Mouse (Mus musculus) stomach, postnatal 0 days (tissue): ENCODE measurements around the gene Cryaa. TPM values are rescaled to one million over a fixed set of nuclear protein-coding genes. Genes with fewer than 3 reads are reported as not detected.

Experiments used
- ATAC-seq: fragments of 200-750 bp; cut with Nextera tagmentation; 2 replicates; pipeline ENCODE4 v1.8.0; 2017; ENCODE audit not compliant: low FRiP score, low TSS enrichment
- DNase-seq: peaks from one replicate; pipeline ENCODE4 v3.0.0-alpha.2; 2016; ENCODE audit warnings: low spot score
- H3K27ac ChIP-seq: fragments of 300-500 bp; sonication (generic); replicated peaks from 2 replicates; pipeline ENCODE4 v1.5.1; 2014; ENCODE audit warnings: mild to moderate bottlenecking, control low read depth
- H3K27me3 ChIP-seq: fragments of 300-500 bp; sonication (generic); 2 replicates; pipeline ENCODE4 v1.6.1; 2014; ENCODE audit warnings: low read length; ENCODE audit not compliant: control insufficient read depth, insufficient read depth
- H3K36me3 ChIP-seq: fragments of 300-500 bp; sonication (generic); 2 replicates; pipeline ENCODE4 v1.6.1; 2014; ENCODE audit warnings: low read length, mixed read lengths; ENCODE audit not compliant: control insufficient read depth, insufficient read depth
- H3K4me1 ChIP-seq: fragments of 300-500 bp; sonication (generic); replicated peaks from 2 replicates; pipeline ENCODE4 v1.6.1; 2014; ENCODE audit warnings: antibody characterized with exemption; ENCODE audit not compliant: control insufficient read depth, insufficient read depth
- H3K4me2 ChIP-seq: fragments of 300-500 bp; sonication (generic); replicated peaks from 2 replicates; pipeline ENCODE4 v1.6.1; 2014; ENCODE audit warnings: low read depth, mild to moderate bottlenecking, control low read depth, moderate library complexity
- H3K4me3 ChIP-seq: fragments of 300-500 bp; sonication (generic); 2 replicates; pipeline ENCODE4 v1.5.1; 2014; ENCODE audit warnings: low read depth, low read length, control low read depth
- H3K9ac ChIP-seq: fragments of 300-500 bp; sonication (generic); 2 replicates; pipeline ENCODE4 v1.6.1; 2014; ENCODE audit warnings: mild to moderate bottlenecking, low read length, control low read depth, mixed read lengths
- H3K9me3 ChIP-seq: fragments of 300-500 bp; sonication (generic); 2 replicates; pipeline ENCODE4 v1.6.1; 2016; ENCODE audit warnings: low read length; ENCODE audit not compliant: control insufficient read depth
- CTCF ChIP-seq: IDR thresholded peaks from 2 replicates; pipeline ENCODE4 v1.5.1; 2016; ENCODE audit warnings: antibody characterized with exemption, low read depth, mild to moderate bottlenecking, moderate library complexity
- EP300 ChIP-seq: optimal IDR thresholded peaks from 2 replicates; pipeline ENCODE3; 2016; ENCODE audit warnings: antibody characterized with exemption
- WGBS: fragments of 180-500 bp; shearing (Covaris S2); extraction: QIAGEN DNeasy Blood & Tissue Kit; methylation state at CpG from one replicate; pipeline ENCODE4 v1.1.7; 2014; 5-methylcytosine and 5-hydroxymethylcytosine counted together
- polyA plus RNA-seq: library from polyadenylated mRNA; unstranded; fragments of >200 nt; fragmentation: Nextera tagmentation; extraction: Ambion mirVana; gene quantifications from 2 replicates; pipeline ENCODE4 v1.2.1, GENCODE M21; 2015

The Cryaa gene
- polyA plus RNA-seq, 1 experiment from 2014 or later: 0.12 TPM

DNA sequence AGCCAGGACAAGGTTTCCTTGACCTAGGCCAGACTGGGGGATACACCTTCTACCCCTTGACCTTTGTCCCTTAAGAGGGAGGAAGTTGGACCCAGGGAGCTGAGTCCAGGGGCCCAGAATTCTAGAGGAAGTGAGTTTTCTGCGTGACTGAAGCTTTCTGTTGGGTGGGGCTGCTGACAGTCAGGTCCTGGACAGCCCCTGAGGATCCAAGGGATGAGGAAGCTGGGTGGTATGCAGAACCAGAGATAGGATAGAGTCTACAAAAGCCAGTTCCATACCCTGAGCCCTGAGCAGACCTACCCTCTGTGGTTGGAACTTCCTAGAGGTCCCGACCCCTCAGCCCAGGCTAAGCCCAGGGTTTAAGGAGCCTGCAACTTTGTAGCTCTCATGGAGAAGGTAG lies 2.8 kb downstream of the Cryaa start:
- no peak overlapping the region for H3K27ac ChIP-seq

DNA sequence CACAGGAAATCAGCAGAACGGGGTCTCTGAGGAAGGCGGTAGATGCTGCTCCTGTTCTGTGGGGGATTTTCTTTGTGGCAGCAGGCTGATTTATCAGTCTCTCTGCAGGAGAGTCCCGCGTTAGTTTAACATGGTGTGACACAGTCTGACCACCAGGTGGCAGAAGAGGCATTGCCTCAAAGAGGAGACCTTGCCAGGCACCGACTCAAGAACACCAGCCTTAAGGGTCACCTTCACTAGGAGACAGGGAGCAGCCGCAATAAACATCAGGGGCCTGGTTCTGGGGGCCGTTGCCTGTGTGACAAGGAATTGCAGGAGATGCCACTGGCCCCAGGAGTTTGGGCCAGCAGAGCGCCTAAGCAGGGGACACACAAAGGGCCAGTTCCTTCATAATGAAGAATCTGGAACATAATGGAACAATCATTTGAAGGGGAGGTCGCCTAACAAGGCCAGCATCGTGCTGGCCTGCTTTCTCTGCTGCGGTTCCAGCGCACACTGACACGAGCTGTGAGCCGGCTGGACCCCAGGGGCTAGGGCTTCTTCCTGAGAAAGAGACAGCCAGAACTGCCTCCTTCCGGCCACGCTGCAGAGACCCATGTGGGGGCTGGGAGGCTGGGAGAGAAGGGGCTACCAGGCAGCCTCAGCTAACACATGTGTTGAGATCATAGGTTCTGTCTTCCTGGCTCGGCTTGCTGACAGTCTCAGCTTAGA lies 8.1 kb downstream of the Cryaa start:
- H3K4me2 ChIP-seq: peak overlapping the region; percentile 28
- H3K36me3 ChIP-seq: no peaks in the 10 kb centered on the region
- ATAC-seq (peak; percentile 50), DNase-seq (peak; percentile 82)
- peak overlapping the region; percentile 41; the same call in 1 of the 2 replicates for H3K9ac ChIP-seq
- H3K27me3 ChIP-seq: no peaks in the 10 kb centered on the region
- peaks cover 8% of the 10 kb centered on the region; the same call in 1 of the 2 replicates for H3K4me1 ChIP-seq
- no peak overlapping the region for H3K4me3 ChIP-seq
- peak overlapping the region; percentile 88 for H3K27ac ChIP-seq
- no peaks in the 10 kb centered on the region for H3K9me3 ChIP-seq
- WGBS: 12% methylated on average over 17 of the region's 17 CpGs
- TF ChIP-seq EP300 (no peak), CTCF (peak; percentile 96)

More for the DNA sequence above, 2.8 kb downstream of the Cryaa start:
- H3K9me3 ChIP-seq: no peaks in the 10 kb centered on the region
- no peaks in the 10 kb centered on the region for H3K27me3 ChIP-seq
- H3K4me3 ChIP-seq: no peak overlapping the region
- WGBS: 68% methylated on average over 2 of the region's 2 CpGs
- H3K4me2 ChIP-seq: no peak overlapping the region
- ATAC-seq (no peak), DNase-seq (no peak)
- no peak overlapping the region for H3K9ac ChIP-seq
- TF ChIP-seq EP300 (no peak), CTCF (no peak)
- no peaks in the 10 kb centered on the region for H3K36me3 ChIP-seq
- H3K4me1 ChIP-seq: no peaks in the 10 kb centered on the region

DNA sequence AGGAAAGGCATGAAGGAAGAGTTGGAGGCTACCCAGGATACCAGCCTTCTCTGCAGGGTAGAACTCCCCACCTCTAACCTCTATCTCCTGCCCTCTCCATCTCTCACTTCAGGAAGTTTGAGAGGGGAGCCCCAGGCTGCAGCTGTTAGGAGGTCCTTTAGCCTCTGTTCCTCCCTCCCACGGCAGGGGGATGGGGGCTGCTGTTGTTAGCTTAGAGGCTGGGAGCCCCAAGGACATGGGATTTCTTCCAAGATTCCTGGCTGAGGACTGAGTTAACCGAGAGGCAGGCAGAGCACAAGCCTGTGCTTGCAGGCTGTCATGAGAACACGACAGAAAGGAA lies 8.6 kb downstream of the Cryaa start:
- Histone ChIP-seq H3K9me3 (no peaks in the 10 kb centered on the region), H3K27ac (peak overlapping the region; percentile 88), H3K4me2 (no peak overlapping the region; the same call in 1 of the 2 replicates), H3K9ac (peak overlapping the region; percentile 41; the same call in 1 of the 2 replicates), H3K4me3 (no peak overlapping the region), H3K36me3 (no peaks in the 10 kb centered on the region), H3K27me3 (no peaks in the 10 kb centered on the region), H3K4me1 (peaks cover 8% of the 10 kb centered on the region; the same call in 1 of the 2 replicates)
- ATAC-seq (no peak; the same call in 1 of the 2 replicates), DNase-seq (no peak)
- TF ChIP-seq CTCF (peak; percentile 10; the same call in 1 of the 2 replicates), EP300 (no peak)
- WGBS: 7% methylated on average over 3 of the region's 3 CpGs

DNA sequence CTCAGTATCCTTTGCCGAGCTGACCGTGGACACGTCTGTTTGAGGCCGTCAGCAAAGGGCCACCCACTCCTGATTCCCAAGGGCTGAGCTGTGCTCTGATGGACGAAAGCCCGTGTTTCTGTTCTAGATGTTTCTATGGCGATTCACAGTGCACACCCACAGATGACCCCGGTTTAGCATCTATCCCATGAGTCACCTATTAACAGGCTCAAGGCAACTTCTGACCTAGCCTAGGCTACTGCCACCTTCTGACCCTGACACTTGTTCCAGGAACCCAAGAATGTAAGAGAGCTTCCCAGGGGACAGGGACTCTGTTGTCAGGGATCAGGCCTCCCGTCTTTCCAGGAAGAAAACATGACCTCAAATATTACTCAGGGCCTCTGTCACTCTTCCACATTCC lies 10.5 kb downstream of the Cryaa start:
- ATAC-seq: no peak
- no peaks in the 10 kb centered on the region for H3K9me3 ChIP-seq
- TF ChIP-seq CTCF (no peak), EP300 (no peak)
- no peak overlapping the region for H3K9ac ChIP-seq
- no peak overlapping the region for H3K4me3 ChIP-seq
- no peak for DNase-seq
- peaks cover 8% of the 10 kb centered on the region; the same call in 1 of the 2 replicates for H3K4me1 ChIP-seq
- no peaks in the 10 kb centered on the region for H3K36me3 ChIP-seq
- no peak overlapping the region for H3K4me2 ChIP-seq
- no peak overlapping the region for H3K27ac ChIP-seq
- H3K27me3 ChIP-seq: no peaks in the 10 kb centered on the region
- 55% methylated on average over 9 of the region's 9 CpGs for WGBS

DNA sequence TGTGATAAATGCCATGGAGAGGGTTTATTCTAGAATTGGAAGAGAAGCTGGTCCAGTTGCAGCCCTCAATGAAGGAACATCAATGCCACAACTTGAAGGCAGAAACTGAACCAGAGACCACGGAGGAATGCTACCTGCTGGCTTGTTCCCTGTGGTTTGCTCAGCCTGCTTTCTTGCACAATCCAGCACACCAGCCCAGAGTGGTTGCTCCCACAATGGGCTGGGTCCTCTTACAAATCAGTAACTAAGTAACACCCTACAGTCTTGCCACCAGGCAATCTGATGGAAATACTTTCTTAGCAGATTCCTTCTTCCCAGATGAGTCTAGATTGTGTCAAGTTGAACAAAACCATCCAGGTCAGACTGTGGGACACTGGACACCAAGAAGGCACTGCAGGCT lies 12.0 kb downstream of the Cryaa start:
- Histone ChIP-seq H3K27me3 (no peaks in the 10 kb centered on the region), H3K27ac (0 out of 2 replicates have a peak overlapping the region, but pooled peaks have one; percentile 30), H3K9ac (no peak overlapping the region), H3K9me3 (no peaks in the 10 kb centered on the region), H3K4me3 (no peak overlapping the region), H3K4me2 (no peak overlapping the region), H3K36me3 (no peaks in the 10 kb centered on the region), H3K4me1 (peaks cover 11% of the 10 kb centered on the region)
- DNase-seq (no peak), ATAC-seq (no peak)
- TF ChIP-seq EP300 (no peak), CTCF (no peak)
- WGBS: 43% methylated on average over 1 of the region's 1 CpGs

DNA sequence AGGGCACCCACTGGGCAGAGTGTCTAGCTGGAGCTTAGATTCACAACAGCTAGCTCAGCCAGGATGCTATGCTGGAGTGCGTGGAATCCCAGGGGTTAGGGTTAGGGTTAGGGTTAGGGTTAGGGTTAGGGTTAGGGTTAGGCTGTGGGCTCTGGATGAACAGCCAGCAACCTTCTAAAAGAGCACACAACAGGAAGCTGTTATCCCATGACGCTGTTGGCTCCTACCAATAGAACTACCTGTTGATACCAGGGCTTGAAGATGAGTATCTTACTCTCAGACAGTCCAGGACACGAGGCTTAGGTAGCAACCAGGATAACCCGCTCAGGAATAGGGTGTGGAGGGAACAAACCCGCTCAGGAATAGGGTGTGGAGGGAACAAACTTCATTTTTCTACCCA lies 15.3 kb downstream of the Cryaa start:
- peaks cover 3% of the 10 kb centered on the region; the same call in 1 of the 2 replicates for H3K4me1 ChIP-seq
- no peak for DNase-seq
- no peak; the same call in 1 of the 2 replicates for ATAC-seq
- TF ChIP-seq CTCF (no peak), EP300 (no peak)
- H3K9ac ChIP-seq: no peak overlapping the region
- H3K4me2 ChIP-seq: no peak overlapping the region
- 38% methylated on average over 5 of the region's 5 CpGs for WGBS
- H3K36me3 ChIP-seq: no peaks in the 10 kb centered on the region
- 0 out of 2 replicates have a peak overlapping the region, but pooled peaks have one; percentile 24 for H3K27ac ChIP-seq
- no peaks in the 10 kb centered on the region for H3K27me3 ChIP-seq
- H3K4me3 ChIP-seq: no peak overlapping the region
- no peaks in the 10 kb centered on the region for H3K9me3 ChIP-seq
